Mouse (Mus musculus) heart, adult 2 months (tissue): ENCODE data around the gene Grhl1.

Experiments used
- CTCF ChIP-seq: fragments of 200-600 bp; IDR thresholded peaks from 2 replicates; pipeline ENCODE4 v1.8.1; 2022; ENCODE audit warnings: antibody characterized with exemption, mild to moderate bottlenecking, moderate library complexity
- EP300 ChIP-seq: fragments of 200-500 bp; IDR thresholded peaks from 2 replicates; pipeline ENCODE4 v1.6.1; 2011; ENCODE audit warnings: low read depth, low read length, control low read depth; ENCODE audit not compliant: insufficient read depth
- POLR2A ChIP-seq: fragments of 200-500 bp; IDR thresholded peaks from 2 replicates; pipeline ENCODE4 v1.6.1; 2011; ENCODE audit warnings: mild to moderate bottlenecking, low read depth, low read length, control low read depth; ENCODE audit not compliant: insufficient read depth

GRCm38 (mm10) chr12:24606166-24606565 lies 34.1 kb downstream of the Grhl1 start:
- TF ChIP-seq POLR2A: no peak
- no peak for TF ChIP-seq CTCF
- TF ChIP-seq EP300: no peak
